Mouse (Mus musculus): ENCODE measurements around the gene Olfr665. TPM values are rescaled to one million over a fixed set of nuclear protein-coding genes. Genes with fewer than 3 reads are reported as not detected.
"Not testable (repeated sequence)": the region's sequence is repeated elsewhere in the genome, so short reads cannot be mapped to it uniquely, and the experiment has no call there.

The Olfr665 gene
- not detected in 2 replicates for polyA plus RNA-seq (2014; fragmentation: Nextera tagmentation; extraction: Ambion mirVana)

- Histone ChIP-seq H3K27me3 (ENCODE audit: control insufficient read depth, insufficient read depth, low read length) (no peaks in the 10 kb centered on the region), H3K4me1 (ENCODE audit: control insufficient read depth, insufficient read depth, low read length) (no peaks in the 10 kb centered on the region), H3K4me2 (ENCODE audit: low read depth, severe bottlenecking) (no peak within 1 kb of the TSS), H3K4me3 (ENCODE audit: low read depth, low read length) (no peak within 1 kb of the TSS), H3K27ac (replicated peaks; ENCODE audit: low read depth, low read length) (no peak within 1 kb of the TSS), H3K9ac (ENCODE audit: low read length) (no peak within 1 kb of the TSS), H3K36me3 (ENCODE audit: control insufficient read depth, insufficient read depth, low read length) (no peaks in the 10 kb centered on the region), H3K9me3 (ENCODE audit: control insufficient read depth, low read length) (no peaks in the 10 kb centered on the region)
- ATAC-seq (ENCODE audit: insufficient number of reproducible peaks, low FRiP score, low TSS enrichment, low read depth), result no peak
- WGBS, result 45% methylated on average over 1 of the region's 1 CpGs
- DNase-seq (ENCODE audit: low spot score), result no peak
Observed at GRCm38 (mm10) chr7:104877731-104878130, at the start of gene Olfr665. Gene Olfr665 (plus strand): TSS chr7:104878031.

- Histone ChIP-seq H3K9ac (ENCODE audit: low read length) (no peak within 1 kb of the TSS), H3K4me3 (ENCODE audit: low read depth, low read length) (no peak within 1 kb of the TSS), H3K4me1 (ENCODE audit: control insufficient read depth, insufficient read depth, low read length) (no peaks in the 10 kb centered on the region), H3K9me3 (ENCODE audit: control insufficient read depth, low read length) (no peaks in the 10 kb centered on the region), H3K27me3 (ENCODE audit: control insufficient read depth, insufficient read depth, low read length) (no peaks in the 10 kb centered on the region), H3K27ac (replicated peaks; ENCODE audit: low read depth, low read length) (no peak within 1 kb of the TSS), H3K36me3 (ENCODE audit: control insufficient read depth, insufficient read depth, low read length) (no peaks in the 10 kb centered on the region), H3K4me2 (ENCODE audit: low read depth, severe bottlenecking) (no peak within 1 kb of the TSS)
- DNase-seq (ENCODE audit: low spot score) (no peak), ATAC-seq (ENCODE audit: insufficient number of reproducible peaks, low FRiP score, low TSS enrichment, low read depth) (no peak)
- 48% methylated on average over 1 of the region's 1 CpGs for WGBS
Observed at GRCm38 (mm10) chr7:104842503-104842902, 35.3 kb upstream of the Olfr665 start, which contains the start of gene Usp17lb. Gene Usp17lb (minus strand): TSS chr7:104842603.

GRCm38 (mm10) chr7:104843731-104844287, 34.0 kb upstream of the Olfr665 start:
- H3K27me3 ChIP-seq (ENCODE audit: control insufficient read depth, insufficient read depth, low read length), result no peaks in the 10 kb centered on the region
- H3K9ac ChIP-seq (ENCODE audit: low read length), result no peak overlapping the region
- DNase-seq (ENCODE audit: low spot score) (no peak), ATAC-seq (ENCODE audit: insufficient number of reproducible peaks, low FRiP score, low TSS enrichment, low read depth) (no peak)
- WGBS, result 89% methylated on average over 1 of the region's 1 CpGs
- no peaks in the 10 kb centered on the region for H3K36me3 ChIP-seq (ENCODE audit: control insufficient read depth, insufficient read depth, low read length)
- no peak overlapping the region for H3K4me2 ChIP-seq (ENCODE audit: low read depth, severe bottlenecking)
- no peak overlapping the region for H3K27ac ChIP-seq (replicated peaks; ENCODE audit: low read depth, low read length)
- H3K4me3 ChIP-seq (ENCODE audit: low read depth, low read length), result no peak overlapping the region
- no peaks in the 10 kb centered on the region for H3K4me1 ChIP-seq (ENCODE audit: control insufficient read depth, insufficient read depth, low read length)
- no peaks in the 10 kb centered on the region for H3K9me3 ChIP-seq (ENCODE audit: control insufficient read depth, low read length)

GRCm38 (mm10) chr7:104851546-104851945, 26.3 kb upstream of the Olfr665 start:
- H3K4me2 ChIP-seq (ENCODE audit: low read depth, severe bottlenecking); H3K9me3 ChIP-seq (ENCODE audit: control insufficient read depth, low read length); H3K9ac ChIP-seq (ENCODE audit: low read length); H3K36me3 ChIP-seq (ENCODE audit: control insufficient read depth, insufficient read depth, low read length); H3K27me3 ChIP-seq (ENCODE audit: control insufficient read depth, insufficient read depth, low read length); DNase-seq (ENCODE audit: low spot score); ATAC-seq (ENCODE audit: insufficient number of reproducible peaks, low FRiP score, low TSS enrichment, low read depth); H3K4me1 ChIP-seq (ENCODE audit: control insufficient read depth, insufficient read depth, low read length); H3K4me3 ChIP-seq (ENCODE audit: low read depth, low read length); H3K27ac ChIP-seq (replicated peaks; ENCODE audit: low read depth, low read length): not testable (repeated sequence)
- 83% methylated on average over 2 of the region's 2 CpGs for WGBS

- Histone ChIP-seq H3K9me3 (ENCODE audit: control insufficient read depth, low read length) (no peaks in the 10 kb centered on the region), H3K27ac (replicated peaks; ENCODE audit: low read depth, low read length) (no peak overlapping the region), H3K4me1 (ENCODE audit: control insufficient read depth, insufficient read depth, low read length) (no peaks in the 10 kb centered on the region), H3K36me3 (ENCODE audit: control insufficient read depth, insufficient read depth, low read length) (no peaks in the 10 kb centered on the region), H3K9ac (ENCODE audit: low read length) (no peak overlapping the region), H3K27me3 (ENCODE audit: control insufficient read depth, insufficient read depth, low read length) (no peaks in the 10 kb centered on the region), H3K4me3 (ENCODE audit: low read depth, low read length) (no peak overlapping the region), H3K4me2 (ENCODE audit: low read depth, severe bottlenecking) (no peak overlapping the region)
- ATAC-seq (ENCODE audit: insufficient number of reproducible peaks, low FRiP score, low TSS enrichment, low read depth) (no peak), DNase-seq (ENCODE audit: low spot score) (no peak)
- 87% methylated on average over 3 of the region's 3 CpGs for WGBS
Observed at GRCm38 (mm10) chr7:104855248-104855750, 22.5 kb upstream of the Olfr665 start.

GRCm38 (mm10) chr7:104856709-104857108, 21.1 kb upstream of the Olfr665 start, which contains the start of gene Usp17la:
Gene Usp17la (plus strand): TSS chr7:104857009.
- not testable (repeated sequence) for H3K4me3 ChIP-seq (ENCODE audit: low read depth, low read length); H3K9me3 ChIP-seq (ENCODE audit: control insufficient read depth, low read length); H3K9ac ChIP-seq (ENCODE audit: low read length); ATAC-seq (ENCODE audit: insufficient number of reproducible peaks, low FRiP score, low TSS enrichment, low read depth); H3K4me1 ChIP-seq (ENCODE audit: control insufficient read depth, insufficient read depth, low read length); H3K4me2 ChIP-seq (ENCODE audit: low read depth, severe bottlenecking); H3K27me3 ChIP-seq (ENCODE audit: control insufficient read depth, insufficient read depth, low read length); H3K36me3 ChIP-seq (ENCODE audit: control insufficient read depth, insufficient read depth, low read length); DNase-seq (ENCODE audit: low spot score); H3K27ac ChIP-seq (replicated peaks; ENCODE audit: low read depth, low read length)
- 81% methylated on average over 2 of the region's 2 CpGs for WGBS

GRCm38 (mm10) chr7:104857683-104858082, 20.1 kb upstream of the Olfr665 start:
- H3K27ac ChIP-seq (replicated peaks; ENCODE audit: low read depth, low read length), result no peak overlapping the region
- 74% methylated on average over 1 of the region's 1 CpGs for WGBS
- H3K4me1 ChIP-seq (ENCODE audit: control insufficient read depth, insufficient read depth, low read length), result no peaks in the 10 kb centered on the region
- DNase-seq (ENCODE audit: low spot score), result no peak
- no peak overlapping the region for H3K4me2 ChIP-seq (ENCODE audit: low read depth, severe bottlenecking)
- no peak overlapping the region for H3K9ac ChIP-seq (ENCODE audit: low read length)
- ATAC-seq (ENCODE audit: insufficient number of reproducible peaks, low FRiP score, low TSS enrichment, low read depth), result no peak
- H3K36me3 ChIP-seq (ENCODE audit: control insufficient read depth, insufficient read depth, low read length), result no peaks in the 10 kb centered on the region
- H3K4me3 ChIP-seq (ENCODE audit: low read depth, low read length), result no peak overlapping the region
- H3K27me3 ChIP-seq (ENCODE audit: control insufficient read depth, insufficient read depth, low read length), result no peaks in the 10 kb centered on the region
- no peaks in the 10 kb centered on the region for H3K9me3 ChIP-seq (ENCODE audit: control insufficient read depth, low read length)

- H3K4me2 ChIP-seq (ENCODE audit: low read depth, severe bottlenecking), result no peak overlapping the region
- no peak overlapping the region for H3K9ac ChIP-seq (ENCODE audit: low read length)
- no peaks in the 10 kb centered on the region for H3K9me3 ChIP-seq (ENCODE audit: control insufficient read depth, low read length)
- no peak overlapping the region for H3K4me3 ChIP-seq (ENCODE audit: low read depth, low read length)
- no peaks in the 10 kb centered on the region for H3K36me3 ChIP-seq (ENCODE audit: control insufficient read depth, insufficient read depth, low read length)
- H3K27me3 ChIP-seq (ENCODE audit: control insufficient read depth, insufficient read depth, low read length), result no peaks in the 10 kb centered on the region
- no peak for ATAC-seq (ENCODE audit: insufficient number of reproducible peaks, low FRiP score, low TSS enrichment, low read depth)
- no peak overlapping the region for H3K27ac ChIP-seq (replicated peaks; ENCODE audit: low read depth, low read length)
- H3K4me1 ChIP-seq (ENCODE audit: control insufficient read depth, insufficient read depth, low read length), result no peaks in the 10 kb centered on the region
- 84% methylated on average over 3 of the region's 3 CpGs for WGBS
- no peak for DNase-seq (ENCODE audit: low spot score)
Observed at GRCm38 (mm10) chr7:104861381-104861780, 16.4 kb upstream of the Olfr665 start.

GRCm38 (mm10) chr7:104895852-104896251, 18.0 kb downstream of the Olfr665 start, which contains the start of gene Olfr666:
Gene Olfr666 (minus strand): TSS chr7:104895952.
- H3K27me3 ChIP-seq (ENCODE audit: control insufficient read depth, insufficient read depth, low read length), result no peaks in the 10 kb centered on the region
- DNase-seq (ENCODE audit: low spot score) (no peak), ATAC-seq (ENCODE audit: insufficient number of reproducible peaks, low FRiP score, low TSS enrichment, low read depth) (no peak)
- no peak within 1 kb of the TSS for H3K4me3 ChIP-seq (ENCODE audit: low read depth, low read length)
- H3K9me3 ChIP-seq (ENCODE audit: control insufficient read depth, low read length), result no peaks in the 10 kb centered on the region
- no peak within 1 kb of the TSS for H3K9ac ChIP-seq (ENCODE audit: low read length)
- no peaks in the 10 kb centered on the region for H3K4me1 ChIP-seq (ENCODE audit: control insufficient read depth, insufficient read depth, low read length)
- H3K4me2 ChIP-seq (ENCODE audit: low read depth, severe bottlenecking), result no peak within 1 kb of the TSS
- no peak within 1 kb of the TSS for H3K27ac ChIP-seq (replicated peaks; ENCODE audit: low read depth, low read length)
- H3K36me3 ChIP-seq (ENCODE audit: control insufficient read depth, insufficient read depth, low read length), result no peaks in the 10 kb centered on the region
- 83% methylated on average over 2 of the region's 2 CpGs for WGBS
